22 mouse cellular contexts compared by ENCODE assay signal in the genomic region with DNA sequence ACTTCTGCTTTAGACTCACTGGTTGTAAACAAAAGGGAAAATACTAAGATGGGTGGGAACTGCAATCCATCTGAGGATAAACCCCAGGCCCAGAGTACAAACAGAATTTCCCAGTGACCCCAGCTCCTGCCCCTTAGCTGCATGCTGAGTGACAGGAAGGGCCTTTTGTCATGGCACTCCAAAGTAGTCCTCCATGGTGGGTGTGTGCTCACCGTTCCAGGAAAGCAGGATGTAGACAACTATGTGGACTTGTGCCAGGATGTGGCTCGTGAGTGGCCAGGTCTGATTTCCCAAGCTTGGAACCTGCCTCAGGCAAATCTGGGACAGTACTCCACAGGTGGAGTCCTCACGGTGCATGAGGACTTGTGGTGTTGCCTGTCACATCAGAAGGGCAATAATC.
DNase-seq lines count a peak whose midpoint lies in the region; TF ChIP-seq lines count a peak whose summit lies in the region.
"Had no signal": no experiment of that assay in that cellular context is flagged by ENCODE, and none has a peak within 500 bp of the region (broad histone marks: within the 10 kb centered on the region; RNA-seq: fewer than 3 reads in every experiment).

No protein-coding gene starts in this region.

- 38% methylated on average over 3 of the region's 3 CpGs for WGBS in lung, adult 2 months

- TF ChIP-seq CTCF in lung, adult 2 months (IDR thresholded peaks at IDR 0.05; ENCODE audit: insufficient read depth, low read length), result no peak

- DNase-seq in lung, adult 18-20 months, result peak; percentile 10 to 23
- DNase-seq in lung, postnatal 14 days, result no peak
- peak; percentile 8 for DNase-seq in lung, postnatal 36 days
- DNase-seq in lung, adult 2 months, result no peak
- peak; percentile 53 for DNase-seq in ZHBTc4 (ENCODE audit: low read depth, low spot score)
- no peak for DNase-seq in right cerebral cortex, postnatal 14 days
- DNase-seq: adrenal gland, adult 2 months; adrenal gland, postnatal 10 days; adrenal gland, postnatal 25 days; B cell, adult 2 months; cerebellum, adult 11 months; cerebellum, adult 18-20 months; cerebellum, adult 8-10 months; cerebellum, adult 9-11 months; cerebellum, postnatal 14 days; cerebellum, postnatal 36 days; embryo, embryonic 11 days had no signal

- no peak overlapping the region for H3K4me3 ChIP-seq in lung, adult 2 months (replicated peaks; ENCODE audit: extremely low read depth, low read depth, low read length)
- H3K4me3 ChIP-seq: embryonic facial prominence, embryonic 13.5 days; embryonic facial prominence, embryonic 15.5 days; erythroblast, embryonic 14.5 days; forebrain, embryonic 10.5 days; forebrain, embryonic 12.5 days had no signal

- TF ChIP-seq POLR2A in lung, adult 2 months (IDR thresholded peaks at IDR 0.05; ENCODE audit: borderline replicate concordance, extremely low read depth, low read depth, low read length), result no peak

- H3K4me1 ChIP-seq in lung, adult 2 months (ENCODE audit: control insufficient read depth, insufficient read depth, low read length), result no peaks in the 10 kb centered on the region
- H3K4me1 ChIP-seq: embryonic facial prominence, embryonic 13.5 days; embryonic facial prominence, embryonic 15.5 days; forebrain, embryonic 10.5 days; forebrain, embryonic 12.5 days had no signal

Comparison
In these comparisons a context has a peak if more than half of its experiments do, and no peak if none do; other contexts are left out.
1. DNase-seq: peak in lung, adult 18-20 months (2 of 2), lung, postnatal 36 days (single experiment) and ZHBTc4 (single experiment); none in lung, postnatal 14 days (single experiment), lung, adult 2 months (single experiment) and right cerebral cortex, postnatal 14 days (single experiment).